Mouse (Mus musculus): ENCODE data around the gene Dda1.
"Not testable (repeated sequence)": the region's sequence is repeated elsewhere in the genome, so short reads cannot be mapped to it uniquely, and the experiment has no call there.

The Dda1 gene

DNA sequence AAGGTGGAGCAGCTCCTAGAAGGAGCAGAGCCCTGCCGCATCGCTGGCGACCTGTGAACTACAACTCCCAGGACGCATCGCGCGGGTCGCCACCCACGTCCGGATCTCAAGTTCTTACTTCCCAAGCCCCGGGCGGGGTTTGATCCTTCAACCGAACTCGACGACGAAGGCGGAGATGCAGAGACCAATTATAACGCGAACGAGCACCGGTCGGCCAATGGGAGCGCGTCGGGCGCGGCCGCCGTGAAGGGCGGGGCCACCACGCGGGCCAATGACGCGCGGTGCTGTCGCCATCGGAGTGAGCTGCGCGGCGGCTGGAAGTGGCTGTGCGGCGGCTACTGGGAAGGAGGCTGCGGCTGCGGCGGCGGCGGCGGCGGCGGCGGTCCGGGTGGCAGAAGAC lies at the start of gene Dda1:
TSS of gene Dda1 (plus strand) at position 284 of the 400 bp plus-strand sequence.
- peak; percentile 95 to 97 for DNase-seq (ENCODE audit: low spot score in 2 of 2)

DNA sequence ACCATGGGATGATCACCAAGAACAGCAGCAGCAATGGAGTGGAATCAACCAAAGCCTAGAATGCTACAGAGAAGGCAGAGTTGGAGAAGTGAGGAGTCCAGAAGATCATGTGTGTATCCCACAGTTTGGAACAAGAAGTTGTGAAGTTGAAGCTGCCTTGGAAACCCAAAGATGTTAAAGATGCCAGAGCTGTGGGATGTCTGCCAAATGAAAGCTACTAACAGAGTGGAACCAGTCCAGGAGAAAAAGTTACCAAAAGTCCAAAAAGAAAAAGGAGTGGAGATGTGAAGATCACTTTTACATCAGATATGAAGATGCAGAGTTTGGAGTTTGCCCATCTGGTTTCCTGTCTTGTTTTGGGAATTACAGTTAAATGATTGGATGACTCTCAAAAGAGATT lies 46.9 kb upstream of the Dda1 start:
- no peak for DNase-seq (ENCODE audit: low spot score in 2 of 2)

DNA sequence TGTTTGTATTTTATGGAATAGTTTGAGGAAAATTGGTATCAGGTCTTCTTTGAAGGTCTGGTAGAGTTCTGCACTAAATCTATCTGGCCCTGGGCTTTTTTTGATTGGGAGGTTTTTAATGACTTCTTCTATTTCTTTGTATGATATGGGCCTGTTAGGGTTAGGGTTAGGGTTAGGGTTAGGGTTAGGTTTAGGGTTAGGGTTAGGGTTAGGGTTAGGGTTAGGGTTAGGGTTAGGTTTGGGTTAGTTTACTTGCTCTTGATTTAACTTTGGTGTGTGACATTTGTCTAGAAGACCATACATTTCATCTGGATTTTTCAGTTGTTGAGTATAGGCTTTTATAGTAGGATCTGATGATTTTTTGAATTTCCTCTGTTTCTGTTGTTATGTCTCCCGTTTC lies 36.1 kb upstream of the Dda1 start:
- DNase-seq (ENCODE audit: low spot score in 2 of 2), result not testable (repeated sequence)

DNA sequence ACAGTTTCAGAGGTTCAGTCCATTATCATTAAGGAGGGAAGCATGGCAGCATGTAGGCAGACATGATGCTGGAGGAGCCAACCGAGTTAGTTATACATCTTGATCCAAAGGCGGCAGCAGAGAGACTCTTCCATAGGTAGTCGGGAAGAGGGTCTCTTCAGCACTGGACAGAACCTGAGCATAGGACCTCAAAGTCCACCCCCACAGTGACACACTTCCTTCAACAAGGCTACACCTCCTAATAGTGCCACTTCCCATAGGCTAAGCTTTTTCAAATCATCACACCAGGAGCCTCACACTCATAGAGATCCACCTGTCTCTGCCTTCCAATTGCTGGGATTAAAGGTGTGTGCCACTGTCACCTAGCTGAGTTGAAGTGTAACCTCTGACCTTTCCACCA lies 32.0 kb upstream of the Dda1 start:
- no peak for DNase-seq (ENCODE audit: low spot score in 2 of 2)

DNA sequence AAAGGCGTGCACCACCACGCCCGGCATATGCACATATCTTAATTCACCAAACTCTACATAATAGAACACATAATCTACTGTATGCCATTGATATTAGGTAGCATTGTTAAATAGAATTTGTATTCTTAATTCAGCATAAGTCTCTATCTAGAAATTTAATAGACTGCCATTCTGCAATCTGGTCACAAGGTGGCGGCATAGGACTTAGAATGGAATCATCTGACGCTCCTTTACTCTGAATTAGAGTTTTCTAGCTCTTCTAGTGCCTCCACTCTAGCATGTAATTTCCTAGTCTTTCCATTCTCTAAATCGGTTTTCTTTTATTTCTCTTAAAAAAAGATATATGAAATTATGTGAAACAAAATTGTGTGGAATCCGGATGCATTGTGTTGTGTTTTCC lies 27.6 kb upstream of the Dda1 start:
- DNase-seq (ENCODE audit: low spot score in 2 of 2), result peak in 1 of 2 experiments; percentile 70

- DNase-seq (ENCODE audit: low spot score in 2 of 2), result no peak
These were observed 23.9 kb upstream of the Dda1 start for GRCm38 (mm10) chr8:71445096-71445495.

DNA sequence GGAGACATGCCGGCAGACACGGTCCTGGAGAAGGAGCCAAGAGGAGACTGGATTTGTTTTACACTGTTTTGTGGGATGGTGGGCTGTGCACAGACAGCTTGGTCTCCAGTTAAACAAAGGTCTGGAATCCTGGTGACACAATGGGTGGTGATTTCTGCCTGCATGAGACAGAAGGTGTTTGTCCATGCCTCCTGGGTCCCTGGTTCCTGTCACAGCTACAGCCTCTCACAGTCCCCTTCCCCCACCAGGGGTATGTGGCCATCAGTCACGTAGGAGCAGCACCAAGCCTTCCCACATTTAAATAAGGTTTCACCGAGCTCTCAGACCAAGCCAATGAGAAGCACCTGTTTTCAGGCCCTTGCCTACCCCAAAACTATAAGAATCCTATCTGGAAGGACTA lies 17.7 kb upstream of the Dda1 start:
- DNase-seq (ENCODE audit: low spot score in 2 of 2), result peak in 1 of 2 experiments; percentile 1

GRCm38 (mm10) chr8:71451777-71452176 lies 17.2 kb upstream of the Dda1 start:
- DNase-seq (ENCODE audit: low spot score in 2 of 2), result peak in 1 of 2 experiments; percentile 2

DNA sequence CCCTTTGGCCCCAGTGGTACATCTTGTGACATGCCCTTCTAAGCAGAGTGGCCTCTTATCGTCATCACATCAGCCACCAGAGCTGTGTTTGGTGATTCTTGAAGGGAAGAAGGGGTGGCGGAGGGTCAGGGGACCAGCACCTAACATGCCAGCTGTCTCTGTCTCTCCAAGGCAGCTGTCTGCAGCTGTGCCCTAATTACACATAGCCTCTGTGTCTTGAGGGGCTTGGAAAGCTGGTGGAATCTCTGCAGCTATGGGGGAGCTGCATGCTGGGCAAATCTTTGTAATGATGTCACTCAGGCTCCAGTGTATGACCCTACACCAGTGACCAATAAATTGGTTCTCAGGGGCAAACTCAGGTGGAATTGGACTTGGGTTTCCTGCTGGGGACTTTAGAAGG lies 16.3 kb upstream of the Dda1 start:
- peak in 1 of 2 experiments; percentile 2 for DNase-seq (ENCODE audit: low spot score in 2 of 2)

DNA sequence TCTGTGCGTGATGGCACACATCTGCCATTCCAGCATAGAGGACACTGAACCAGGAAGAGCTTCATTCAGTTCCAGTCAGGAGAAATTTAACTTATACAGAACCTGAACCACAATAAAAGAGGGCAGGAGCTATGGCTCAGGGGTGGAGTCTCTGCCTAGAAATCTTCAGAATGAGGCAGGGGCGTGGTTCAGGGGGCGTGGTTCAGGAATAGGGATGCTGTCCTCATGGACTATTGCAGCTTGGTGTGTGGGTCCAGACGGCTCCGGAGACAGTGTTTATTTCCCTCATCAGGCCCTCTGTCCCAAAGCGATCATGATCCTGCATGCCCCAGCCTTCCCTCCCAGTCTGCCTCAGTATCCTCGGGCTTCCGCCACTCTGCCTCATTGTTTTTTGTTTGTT lies 14.3 kb upstream of the Dda1 start:
- DNase-seq (ENCODE audit: low spot score in 2 of 2), result peak in 1 of 2 experiments; percentile 1

DNA sequence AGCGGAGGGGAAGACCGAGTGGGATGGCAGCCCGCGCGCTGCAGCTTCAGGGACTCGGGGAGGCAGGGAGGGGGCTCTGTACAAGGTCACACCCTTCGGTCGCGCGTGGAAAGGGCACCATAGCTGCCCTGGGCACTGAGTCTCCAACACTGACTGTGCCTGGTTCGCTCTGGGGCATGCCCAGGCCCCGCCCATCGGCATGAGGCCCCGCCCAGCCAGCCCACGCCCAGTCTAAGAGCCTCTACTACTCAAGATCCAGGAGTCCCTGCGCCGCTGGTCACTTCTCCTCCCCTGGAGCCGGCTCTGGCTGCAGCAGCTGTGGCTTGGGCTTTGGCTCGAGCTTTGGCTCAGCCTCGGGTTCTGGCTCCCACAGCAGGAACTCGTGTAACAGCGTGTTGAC lies 12.1 kb upstream of the Dda1 start:
- DNase-seq (ENCODE audit: low spot score in 2 of 2), result no peak

- no peak for DNase-seq (ENCODE audit: low spot score in 2 of 2)
These were observed 11.2 kb upstream of the Dda1 start for GRCm38 (mm10) chr8:71457659-71458270.

- DNase-seq (ENCODE audit: low spot score in 2 of 2), result no peak
These were observed 8.3 kb upstream of the Dda1 start for GRCm38 (mm10) chr8:71460716-71461115.

GRCm38 (mm10) chr8:71461152-71461840 lies 7.7 kb upstream of the Dda1 start:
- DNase-seq (ENCODE audit: low spot score in 2 of 2), result no peak

DNA sequence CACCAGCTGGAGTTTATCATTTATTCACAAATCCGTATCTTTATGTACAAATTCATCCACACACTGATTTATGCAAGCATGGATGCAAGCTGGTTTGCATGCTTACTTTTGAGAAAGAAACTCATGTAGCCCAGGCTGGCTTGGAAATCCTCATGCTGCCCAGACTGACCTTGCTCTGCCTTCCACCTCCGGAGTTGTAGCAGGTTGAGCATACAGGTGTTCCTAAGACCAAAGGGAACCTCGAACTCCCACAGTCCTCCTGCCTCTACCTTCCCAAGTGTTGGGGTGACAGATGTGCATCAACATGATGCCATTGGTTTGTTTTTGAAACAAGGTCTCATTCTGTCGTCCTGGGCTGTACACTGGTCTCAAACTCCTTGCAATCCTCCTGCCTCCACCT lies 6.8 kb upstream of the Dda1 start:
- no peak for DNase-seq (ENCODE audit: low spot score in 2 of 2)

DNA sequence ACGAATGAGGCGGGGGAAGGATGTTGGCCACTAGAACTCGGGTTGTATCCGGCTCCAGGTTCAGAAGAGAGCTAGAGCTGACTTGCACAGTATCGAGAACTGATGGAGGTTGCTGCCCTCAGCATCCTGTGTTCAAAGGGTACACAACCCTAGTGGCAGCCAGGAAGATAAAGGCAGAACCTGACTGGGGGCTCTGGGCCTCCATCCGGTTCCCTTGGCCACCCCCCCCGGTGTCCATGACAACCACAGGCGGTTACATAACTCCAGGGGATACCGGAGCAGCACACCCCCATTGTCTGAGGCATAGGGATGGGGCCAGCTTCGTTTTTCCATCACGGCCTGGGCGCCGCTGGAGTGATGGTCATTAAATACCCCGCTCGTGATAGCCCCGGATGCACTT lies 6.2 kb upstream of the Dda1 start:
- peak; percentile 83 to 88 for DNase-seq (ENCODE audit: low spot score in 2 of 2)

DNA sequence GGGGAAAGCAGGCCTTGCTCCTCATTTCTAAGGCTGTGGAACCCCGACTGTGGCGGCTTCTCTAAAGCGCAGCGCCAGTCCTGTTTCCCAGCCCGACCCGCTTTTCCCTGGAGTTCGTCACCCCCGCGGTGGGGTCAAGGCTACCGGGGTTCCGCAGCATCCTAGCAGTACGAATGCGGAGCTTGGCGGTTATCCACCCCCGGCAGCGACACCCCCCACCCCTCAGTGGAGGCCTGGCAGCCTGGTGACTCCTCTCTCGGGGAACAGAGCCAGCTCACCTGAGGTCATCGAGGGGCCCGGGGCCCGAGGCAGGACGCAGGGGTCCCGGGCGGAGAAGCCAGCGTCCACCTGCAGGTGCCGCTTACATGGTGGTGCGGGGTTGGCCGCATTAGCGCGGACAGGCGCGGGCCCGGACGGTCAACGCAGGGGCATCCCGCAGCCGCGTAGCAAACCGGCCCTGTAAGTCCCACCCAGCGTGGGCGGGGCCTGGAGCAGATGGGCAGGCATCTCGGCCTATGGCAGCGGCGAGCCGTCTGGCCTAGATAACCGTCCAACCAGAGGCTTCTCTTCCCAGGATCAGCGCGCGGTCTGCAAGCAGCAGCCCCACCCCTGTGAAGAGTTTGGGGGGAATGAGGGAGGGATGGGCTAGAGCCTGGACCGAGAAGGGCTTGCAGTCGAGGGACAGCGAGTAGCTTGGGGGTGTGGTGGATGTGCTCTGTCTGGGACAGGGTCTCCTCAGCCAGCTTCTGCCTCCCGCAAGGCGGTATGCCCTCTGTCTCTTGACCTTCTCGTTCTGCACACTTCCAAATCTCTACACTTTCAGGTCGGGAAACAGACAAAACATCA lies 5.6 kb upstream of the Dda1 start, which contains the start of gene Abhd8:
TSS of gene Abhd8 (minus strand) at position 468 of the 846 bp plus-strand sequence.
- peak; percentile 96 for DNase-seq (ENCODE audit: low spot score in 2 of 2)

GRCm38 (mm10) chr8:71464513-71465500 lies 4.2 kb upstream of the Dda1 start, which contains the start of gene Mrpl34:
Gene Mrpl34, plus strand, starts transcription at chr8:71464959.
- DNase-seq (ENCODE audit: low spot score in 2 of 2), result peak; percentile 98 to 99

DNA sequence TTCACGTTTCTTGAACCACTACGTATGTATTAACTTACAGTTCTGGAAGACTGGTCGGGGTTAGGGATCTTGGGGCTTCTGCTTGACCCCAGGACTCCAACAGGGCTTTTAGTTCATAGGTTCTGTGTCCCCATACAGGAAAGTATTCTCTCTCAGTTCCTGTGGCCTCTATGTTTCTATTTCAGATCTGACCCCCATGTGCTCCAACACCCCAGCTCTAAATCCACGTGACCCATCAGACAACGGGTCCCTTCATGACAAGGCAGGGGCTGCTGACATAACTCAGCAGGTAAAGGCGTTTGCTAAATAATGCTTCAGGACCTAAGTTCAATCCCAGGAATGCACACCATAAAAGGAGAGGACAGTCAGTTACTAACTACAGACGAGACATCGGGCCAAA lies 3.3 kb upstream of the Dda1 start:
- DNase-seq (ENCODE audit: low spot score in 2 of 2), result no peak

DNA sequence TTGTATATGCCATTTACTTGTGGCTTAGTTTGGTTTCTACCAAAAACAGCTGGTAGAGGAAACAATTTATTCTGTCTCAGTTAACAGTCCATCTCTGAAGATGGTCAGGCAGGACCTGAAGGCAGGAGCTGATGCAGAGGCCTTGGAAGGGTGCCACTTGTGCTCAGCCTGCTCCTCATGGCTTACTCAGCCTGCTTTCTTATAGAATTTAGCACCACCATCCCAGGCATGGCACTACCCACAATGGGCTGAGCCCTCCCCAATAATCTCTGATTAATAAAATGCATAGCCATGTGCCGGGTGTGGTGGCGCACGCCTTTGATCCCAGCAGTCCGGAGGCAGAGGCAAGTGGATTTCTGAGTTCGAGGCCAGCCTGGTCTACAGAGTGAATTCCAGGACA lies 2.8 kb upstream of the Dda1 start:
- no peak for DNase-seq (ENCODE audit: low spot score in 2 of 2)

DNA sequence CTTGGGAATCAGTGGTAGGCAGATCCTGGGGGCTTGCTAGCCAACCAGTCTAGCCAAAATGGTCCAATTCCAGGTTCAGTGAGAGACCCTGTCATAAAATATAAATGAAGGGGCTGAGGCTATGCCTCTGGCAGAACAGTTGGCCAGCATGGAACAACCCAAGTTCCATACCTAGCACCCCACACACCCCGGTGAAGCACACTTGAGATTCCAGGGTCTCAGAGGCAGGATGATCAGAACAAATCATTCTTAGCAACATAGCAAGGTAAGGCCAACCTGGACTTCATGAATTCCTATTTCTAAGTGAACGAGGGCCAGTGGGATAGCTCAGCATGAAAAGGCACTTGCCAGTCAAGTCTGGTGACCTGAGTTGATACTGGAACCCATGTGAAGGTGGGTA lies 1.8 kb upstream of the Dda1 start:
- DNase-seq (ENCODE audit: low spot score in 2 of 2), result no peak

Measured in thymus, postnatal 10 days (tissue).